Mouse (Mus musculus): ENCODE results near the gene Tox2. TPM values are rescaled to one million over a fixed set of nuclear protein-coding genes. Genes with fewer than 3 reads are reported as not detected.
A peak's percentile ranks its signal among the peaks of the same experiment; 100 is the strongest.

Tox2 gene
- polyA plus RNA-seq, 1 experiment from 2014 or later: 22.7 TPM

DNA sequence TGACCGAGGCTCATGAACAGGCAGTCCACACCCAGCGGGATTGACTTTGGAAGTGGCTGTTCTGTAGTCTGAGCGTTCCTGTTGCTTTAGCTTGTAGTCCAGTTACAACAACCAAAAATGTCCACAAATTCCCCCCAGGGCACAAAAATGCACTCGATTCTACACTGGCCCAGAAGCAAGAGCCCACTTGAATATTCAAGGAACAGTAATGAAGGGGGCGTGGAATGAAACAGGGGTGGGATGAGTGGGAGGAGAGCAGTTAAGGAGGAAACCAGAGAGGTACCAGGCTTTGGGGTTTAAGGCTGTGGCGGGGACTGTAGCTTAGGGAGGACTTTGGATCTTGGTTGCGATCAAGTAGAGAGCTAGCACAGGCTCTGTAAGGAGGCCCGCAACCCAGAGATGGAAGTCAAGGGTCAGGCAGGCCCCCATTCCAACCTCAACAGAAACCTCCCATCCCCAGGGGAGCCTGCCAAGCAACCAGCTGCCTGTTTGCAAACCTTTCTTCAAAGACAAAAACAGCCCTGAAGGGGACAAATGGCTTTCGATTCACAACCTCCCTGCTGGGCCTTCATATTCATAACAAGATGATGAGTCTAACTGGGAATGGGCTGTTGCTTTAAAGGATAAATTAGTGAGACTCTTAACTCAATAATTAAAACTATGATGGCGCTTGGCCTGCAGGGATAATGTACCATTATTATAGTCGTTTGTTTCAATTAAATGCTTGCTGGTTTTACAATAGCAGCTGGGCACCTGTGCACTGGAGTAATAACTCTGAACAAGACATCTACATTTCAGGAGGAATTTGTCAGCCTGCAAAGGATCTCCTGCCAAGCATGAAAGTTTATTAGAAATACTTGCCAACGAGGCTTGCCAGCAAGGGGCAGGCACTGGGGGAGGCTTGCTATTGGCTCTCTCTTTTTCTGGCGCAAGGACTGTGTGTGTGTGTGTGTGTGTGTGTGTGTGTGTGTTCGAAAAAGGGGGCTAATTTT is 97.4 kb downstream of the Tox2 start:
- H3K9ac ChIP-seq: no peak overlapping the region
- 23% methylated on average over 14 of the region's 14 CpGs for WGBS
- H3K4me1 ChIP-seq (replicated peaks): peaks cover 67% of the 10 kb centered on the region
- peak overlapping the region; percentile 25; the same call in 1 of the 2 replicates for H3K27ac ChIP-seq (replicated peaks)
- no peaks in the 10 kb centered on the region for H3K36me3 ChIP-seq
- peak; percentile 50 for ATAC-seq (ENCODE audit: low read depth)
- no peak overlapping the region for H3K4me2 ChIP-seq
- peaks cover 84% of the 10 kb centered on the region for H3K27me3 ChIP-seq
- no peak overlapping the region for H3K4me3 ChIP-seq
- no peaks in the 10 kb centered on the region for H3K9me3 ChIP-seq

- no peak overlapping the region for H3K9ac ChIP-seq
- H3K36me3 ChIP-seq: no peaks in the 10 kb centered on the region
- peaks cover 55% of the 10 kb centered on the region for H3K4me1 ChIP-seq (replicated peaks)
- H3K27me3 ChIP-seq: peaks cover 78% of the 10 kb centered on the region
- no peak overlapping the region for H3K4me3 ChIP-seq
- no peak overlapping the region for H3K27ac ChIP-seq (replicated peaks)
- 54% methylated on average over 5 of the region's 5 CpGs for WGBS
- no peaks in the 10 kb centered on the region for H3K9me3 ChIP-seq
- no peak for ATAC-seq (ENCODE audit: low read depth)
- H3K4me2 ChIP-seq: no peak overlapping the region
Observed at GRCm38 (mm10) chr2:163301641-163302040, 98.7 kb downstream of the Tox2 start.

DNA sequence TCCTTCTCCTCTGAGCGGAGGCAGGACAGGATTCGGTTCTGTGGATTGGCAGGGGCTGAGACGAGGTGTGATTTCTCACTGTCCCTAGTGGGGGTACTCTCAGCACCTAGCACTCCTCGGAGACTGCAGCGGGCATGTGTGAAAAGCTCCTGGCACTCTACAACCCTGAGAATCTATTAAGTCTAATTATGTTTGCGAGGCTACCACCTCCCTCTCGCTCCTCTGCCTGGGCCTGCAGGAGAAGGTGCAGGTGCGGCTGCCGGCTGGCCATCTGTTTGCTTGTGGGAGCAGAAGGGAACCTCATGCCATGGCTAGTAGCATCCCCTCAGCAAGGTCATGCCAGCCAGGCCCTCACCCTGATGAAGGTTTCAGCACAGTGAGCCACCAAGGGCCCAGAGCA is 100.1 kb downstream of the Tox2 start:
- no peak for ATAC-seq (ENCODE audit: low read depth)
- Histone ChIP-seq H3K27me3 (peaks cover 71% of the 10 kb centered on the region), H3K4me1 (replicated peaks) (peaks cover 42% of the 10 kb centered on the region), H3K36me3 (no peaks in the 10 kb centered on the region), H3K4me3 (no peak overlapping the region), H3K9ac (no peak overlapping the region), H3K9me3 (no peaks in the 10 kb centered on the region), H3K27ac (replicated peaks) (no peak overlapping the region), H3K4me2 (no peak overlapping the region)
- 45% methylated on average over 9 of the region's 9 CpGs for WGBS

DNA sequence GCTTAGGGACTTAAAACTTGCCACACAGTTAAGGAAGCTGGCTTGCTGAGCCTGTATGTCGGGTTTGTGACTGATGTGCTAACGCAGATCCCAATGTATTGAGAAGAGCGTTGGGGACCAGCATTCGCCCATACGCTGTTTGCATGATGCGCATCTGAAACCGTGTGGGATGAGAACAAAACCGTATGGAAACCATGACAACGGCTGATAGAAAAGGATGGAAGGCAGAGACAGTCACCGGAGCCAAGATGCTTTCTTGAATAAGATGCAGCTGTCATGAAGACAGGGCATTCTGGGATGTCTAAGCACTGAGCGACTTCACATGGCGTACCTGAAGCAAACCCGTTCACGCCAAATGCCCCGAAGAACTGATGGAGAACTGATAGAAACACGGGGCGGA is 106.5 kb downstream of the Tox2 start:
- H3K27me3 ChIP-seq: peaks cover 32% of the 10 kb centered on the region
- WGBS: 74% methylated on average over 17 of the region's 17 CpGs
- ATAC-seq (ENCODE audit: low read depth): no peak
- H3K27ac ChIP-seq (replicated peaks): no peak overlapping the region
- no peaks in the 10 kb centered on the region for H3K9me3 ChIP-seq
- H3K9ac ChIP-seq: no peak overlapping the region
- no peak overlapping the region for H3K4me2 ChIP-seq
- no peaks in the 10 kb centered on the region for H3K36me3 ChIP-seq
- no peaks in the 10 kb centered on the region; the same call in 1 of the 2 replicates for H3K4me1 ChIP-seq (replicated peaks)
- no peak overlapping the region for H3K4me3 ChIP-seq

- Histone ChIP-seq H3K4me1 (replicated peaks) (no peaks in the 10 kb centered on the region; the same call in 1 of the 2 replicates), H3K9ac (no peak overlapping the region), H3K27ac (replicated peaks) (no peak overlapping the region), H3K9me3 (no peaks in the 10 kb centered on the region), H3K4me2 (no peak overlapping the region), H3K36me3 (no peaks in the 10 kb centered on the region), H3K27me3 (peaks cover 24% of the 10 kb centered on the region), H3K4me3 (no peak overlapping the region)
- WGBS: 82% methylated on average over 11 of the region's 11 CpGs
- ATAC-seq (ENCODE audit: low read depth): no peak
Observed at GRCm38 (mm10) chr2:163310163-163310688, 107.3 kb downstream of the Tox2 start.

- Histone ChIP-seq H3K27me3 (no peaks in the 10 kb centered on the region), H3K36me3 (0 out of 2 replicates have a peak, but pooled peaks cover 5% of the 10 kb centered on the region), H3K4me3 (no peak overlapping the region), H3K9ac (no peak overlapping the region), H3K27ac (replicated peaks) (no peak overlapping the region), H3K9me3 (no peaks in the 10 kb centered on the region), H3K4me2 (no peak overlapping the region), H3K4me1 (replicated peaks) (no peaks in the 10 kb centered on the region)
- WGBS: 82% methylated on average over 4 of the region's 4 CpGs
- ATAC-seq (ENCODE audit: low read depth): no peak
Observed at GRCm38 (mm10) chr2:163317281-163317680, 114.4 kb downstream of the Tox2 start.

GRCm38 (mm10) chr2:163318777-163319176 is 115.9 kb downstream of the Tox2 start:
- H3K36me3 ChIP-seq: 0 out of 2 replicates have a peak, but pooled peaks cover 5% of the 10 kb centered on the region
- H3K27me3 ChIP-seq: no peaks in the 10 kb centered on the region
- no peaks in the 10 kb centered on the region for H3K4me1 ChIP-seq (replicated peaks)
- 90% methylated on average over 3 of the region's 3 CpGs for WGBS
- ATAC-seq (ENCODE audit: low read depth): no peak
- H3K4me2 ChIP-seq: no peak overlapping the region
- H3K4me3 ChIP-seq: no peak overlapping the region
- no peak overlapping the region for H3K27ac ChIP-seq (replicated peaks)
- H3K9ac ChIP-seq: no peak overlapping the region
- no peaks in the 10 kb centered on the region for H3K9me3 ChIP-seq

- no peaks in the 10 kb centered on the region for H3K36me3 ChIP-seq
- no peak overlapping the region for H3K9ac ChIP-seq
- no peaks in the 10 kb centered on the region for H3K4me1 ChIP-seq (replicated peaks)
- H3K27me3 ChIP-seq: no peaks in the 10 kb centered on the region
- no peaks in the 10 kb centered on the region for H3K9me3 ChIP-seq
- no peak overlapping the region for H3K4me2 ChIP-seq
- H3K4me3 ChIP-seq: no peak overlapping the region
- H3K27ac ChIP-seq (replicated peaks): no peak overlapping the region
- WGBS: 45% methylated on average over 1 of the region's 1 CpGs
- ATAC-seq (ENCODE audit: low read depth): no peak
Observed at GRCm38 (mm10) chr2:163323163-163323562, 120.2 kb downstream of the Tox2 start.

DNA sequence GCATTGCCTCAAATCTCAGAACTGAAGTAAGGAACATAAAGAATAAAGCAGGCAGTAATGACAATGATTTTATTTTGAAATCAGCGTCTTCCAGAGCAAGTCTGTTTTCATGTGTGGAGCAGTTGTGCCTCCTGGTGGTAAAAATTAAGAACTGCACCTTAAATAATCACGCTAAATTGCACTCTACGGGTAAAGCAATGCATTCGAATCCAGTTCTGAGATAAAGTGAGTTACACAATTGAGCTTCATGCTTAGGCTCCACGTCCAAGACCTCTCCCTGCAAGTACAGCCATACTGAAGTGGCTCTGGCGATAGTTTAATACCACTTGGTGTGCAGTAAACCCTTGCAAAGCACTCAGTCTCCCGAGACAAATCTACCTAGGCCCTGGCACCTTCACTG is 127.8 kb downstream of the Tox2 start:
- no peak for ATAC-seq (ENCODE audit: low read depth)
- Histone ChIP-seq H3K36me3 (no peaks in the 10 kb centered on the region), H3K4me3 (no peak overlapping the region), H3K4me1 (replicated peaks) (no peaks in the 10 kb centered on the region; the same call in 1 of the 2 replicates), H3K27ac (replicated peaks) (no peak overlapping the region), H3K27me3 (peaks cover 13% of the 10 kb centered on the region; the same call in 1 of the 2 replicates), H3K9ac (no peak overlapping the region), H3K4me2 (no peak overlapping the region), H3K9me3 (no peaks in the 10 kb centered on the region)
- WGBS: 31% methylated on average over 7 of the region's 7 CpGs

DNA sequence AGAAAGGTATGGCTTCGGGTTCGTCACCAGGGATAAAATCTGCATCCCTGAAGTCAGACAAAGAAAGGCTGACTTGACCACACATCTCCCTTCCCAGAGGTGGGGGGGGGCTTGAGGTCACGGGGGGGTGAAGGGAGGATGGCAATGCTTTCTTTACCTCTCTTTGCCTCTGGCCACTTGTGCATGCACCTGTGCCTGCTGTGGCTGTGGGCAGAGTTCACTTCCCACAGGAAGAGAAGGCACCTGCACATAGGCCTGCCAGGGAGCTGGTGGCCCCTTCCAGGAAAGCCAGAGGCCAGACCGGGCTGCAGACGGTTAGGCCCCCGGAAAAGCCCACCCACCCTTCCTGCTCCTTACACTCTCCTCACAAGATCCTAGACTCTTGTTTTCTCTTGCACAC is 128.5 kb downstream of the Tox2 start:
- H3K36me3 ChIP-seq: no peaks in the 10 kb centered on the region
- peaks cover 17% of the 10 kb centered on the region for H3K27me3 ChIP-seq
- H3K27ac ChIP-seq (replicated peaks): no peak overlapping the region
- WGBS: 79% methylated on average over 6 of the region's 6 CpGs
- ATAC-seq (ENCODE audit: low read depth): no peak
- H3K4me3 ChIP-seq: no peak overlapping the region
- H3K4me1 ChIP-seq (replicated peaks): no peaks in the 10 kb centered on the region; the same call in 1 of the 2 replicates
- no peaks in the 10 kb centered on the region for H3K9me3 ChIP-seq
- no peak overlapping the region for H3K4me2 ChIP-seq
- no peak overlapping the region for H3K9ac ChIP-seq

DNA sequence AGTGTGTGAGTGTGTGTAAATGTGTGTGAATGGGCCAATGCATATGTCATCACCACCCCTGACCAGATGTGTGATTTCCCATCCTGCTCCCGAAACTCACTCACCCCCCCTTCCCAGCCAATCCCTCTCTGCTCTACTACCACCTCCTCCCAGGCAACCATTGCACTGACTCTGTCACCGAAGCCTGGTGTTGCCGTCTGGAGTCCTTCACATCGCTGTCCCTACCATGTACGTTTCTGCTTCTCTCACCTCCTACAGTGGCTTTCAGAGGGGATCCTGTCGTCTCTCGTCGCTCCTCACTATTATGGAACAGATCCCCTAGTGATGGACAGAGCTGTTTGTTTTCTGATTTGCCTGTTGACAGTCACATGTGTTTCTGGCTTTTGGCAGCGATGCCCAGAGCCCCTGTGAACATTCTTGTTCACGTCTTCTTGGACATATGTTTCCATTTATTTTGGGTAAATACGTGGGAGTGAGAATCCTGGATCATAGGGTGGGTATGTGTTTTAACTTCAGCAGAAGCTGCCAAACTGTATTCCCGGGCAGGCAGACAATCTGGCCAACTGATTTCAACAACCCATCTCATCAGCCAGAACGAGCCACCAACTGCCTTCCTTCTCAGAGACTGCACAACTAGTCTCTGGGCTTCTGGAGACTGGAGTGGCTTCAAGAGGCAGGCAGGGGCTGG is 129.6 kb downstream of the Tox2 start:
- no peaks in the 10 kb centered on the region; the same call in 1 of the 2 replicates for H3K4me1 ChIP-seq (replicated peaks)
- no peak overlapping the region for H3K9ac ChIP-seq
- WGBS: 78% methylated on average over 13 of the region's 13 CpGs
- ATAC-seq (ENCODE audit: low read depth): no peak
- H3K9me3 ChIP-seq: no peaks in the 10 kb centered on the region
- H3K27ac ChIP-seq (replicated peaks): no peak overlapping the region
- H3K36me3 ChIP-seq: no peaks in the 10 kb centered on the region
- H3K4me3 ChIP-seq: no peak overlapping the region
- H3K4me2 ChIP-seq: no peak overlapping the region
- H3K27me3 ChIP-seq: peaks cover 28% of the 10 kb centered on the region

DNA sequence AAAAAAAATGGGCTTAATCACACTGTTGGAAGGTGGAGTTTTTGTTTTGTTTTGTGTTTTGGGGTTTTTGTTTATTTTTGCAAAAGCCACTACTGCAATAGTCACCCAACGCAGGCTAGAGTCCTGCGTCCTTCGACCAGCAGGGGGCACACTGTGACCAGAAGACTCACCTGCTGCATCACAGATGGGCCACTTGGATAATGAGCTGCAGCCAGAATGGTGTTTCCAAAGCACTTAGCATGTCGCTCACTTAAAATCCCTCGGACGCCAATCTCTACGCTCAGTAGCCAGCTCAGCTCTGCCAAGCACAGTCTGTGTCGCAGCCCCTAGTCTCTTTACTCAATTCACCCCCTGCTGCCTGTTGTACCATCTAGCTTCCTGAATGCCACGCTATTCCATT is 137.3 kb downstream of the Tox2 start:
- H3K4me3 ChIP-seq: no peak overlapping the region
- H3K36me3 ChIP-seq: no peaks in the 10 kb centered on the region
- WGBS: 31% methylated on average over 9 of the region's 9 CpGs
- H3K4me2 ChIP-seq: no peak overlapping the region
- no peak overlapping the region for H3K27ac ChIP-seq (replicated peaks)
- peak; percentile 71; the same call in 1 of the 2 replicates for ATAC-seq (ENCODE audit: low read depth)
- peaks cover 10% of the 10 kb centered on the region for H3K4me1 ChIP-seq (replicated peaks)
- H3K9ac ChIP-seq: no peak overlapping the region
- H3K9me3 ChIP-seq: no peaks in the 10 kb centered on the region
- H3K27me3 ChIP-seq: peaks cover 56% of the 10 kb centered on the region

Measured in neural tube, embryonic 13.5 days (tissue).